Mouse (Mus musculus) splenic B cell, adult 2 months (primary cell): ENCODE measurements around the gene Ampd1.
"Not testable (repeated sequence)": the region's sequence is repeated elsewhere in the genome, so short reads cannot be mapped to it uniquely, and the experiment has no call there.

Experiments used
- DNase-seq: peaks from one replicate; pipeline ENCODE4 v3.0.0-alpha.2; 2011; ENCODE audit warnings: low read depth, low spot score
- H3K27me3 ChIP-seq: 2 replicates; pipeline ENCODE4 v1.6.1; 2012; ENCODE audit warnings: mild to moderate bottlenecking, low read length, moderate library complexity, mixed read lengths; ENCODE audit not compliant: control insufficient read depth, poor library complexity, insufficient read depth, severe bottlenecking
- H3K36me3 ChIP-seq: 2 replicates; pipeline ENCODE4 v1.6.1; 2012; ENCODE audit warnings: mild to moderate bottlenecking, low read length, moderate library complexity, mixed read lengths; ENCODE audit not compliant: control insufficient read depth, poor library complexity, insufficient read depth, severe bottlenecking

The Ampd1 gene

DNA sequence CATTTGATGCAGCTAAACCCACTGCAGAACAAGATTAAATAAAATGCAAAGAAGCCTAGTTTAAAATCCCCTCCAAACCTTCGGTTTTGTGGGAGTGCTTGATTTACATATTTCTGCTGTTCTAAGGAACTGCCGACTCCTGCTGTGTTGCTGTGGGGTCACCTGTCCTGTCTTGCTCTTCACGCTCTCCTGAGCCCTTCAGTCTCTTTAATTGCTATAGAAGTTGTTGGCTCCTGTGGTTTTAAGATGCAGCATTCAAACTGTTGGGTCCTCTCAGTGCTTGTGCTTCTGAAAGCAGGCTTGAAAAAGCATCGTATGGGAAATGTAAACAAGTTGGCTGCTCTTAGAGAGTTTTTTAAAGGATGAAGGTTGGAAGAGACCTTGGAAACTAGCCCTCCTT, 54.4 kb downstream of the Ampd1 start:
- no peak for DNase-seq
- Histone ChIP-seq H3K27me3 (no peaks in the 10 kb centered on the region), H3K36me3 (no peaks in the 10 kb centered on the region)

GRCm38 (mm10) chr3:103129367-103130159, 55.7 kb downstream of the Ampd1 start:
- Histone ChIP-seq H3K36me3 (no peaks in the 10 kb centered on the region), H3K27me3 (no peaks in the 10 kb centered on the region)
- no peak for DNase-seq

DNA sequence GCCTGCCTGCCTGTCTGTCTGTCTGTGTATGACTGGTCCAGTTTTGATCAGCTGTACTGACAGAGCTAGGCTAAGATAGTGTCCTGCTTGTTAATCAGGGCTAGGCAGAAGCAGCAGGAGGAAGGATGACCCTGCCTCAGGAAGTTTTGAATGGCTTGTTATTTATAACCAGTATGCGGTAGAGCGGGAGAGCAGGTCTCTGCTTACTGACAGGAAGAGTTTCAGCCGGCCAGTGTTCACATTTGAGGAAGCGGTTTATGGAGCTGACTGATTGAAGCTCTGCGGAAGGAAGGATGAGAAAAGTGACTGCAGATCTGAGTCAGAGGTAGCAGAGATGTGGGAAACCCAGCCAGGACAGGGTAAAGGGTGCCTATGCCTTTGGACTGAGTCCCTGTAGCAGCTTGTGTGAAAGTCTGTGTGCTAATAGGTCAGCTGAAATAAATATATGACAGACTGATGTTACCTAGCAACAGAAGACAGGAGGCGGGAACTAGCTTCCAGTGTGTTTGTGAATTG, 56.5 kb downstream of the Ampd1 start:
- peak; percentile 26 for DNase-seq
- Histone ChIP-seq H3K27me3 (no peaks in the 10 kb centered on the region), H3K36me3 (no peaks in the 10 kb centered on the region)

DNA sequence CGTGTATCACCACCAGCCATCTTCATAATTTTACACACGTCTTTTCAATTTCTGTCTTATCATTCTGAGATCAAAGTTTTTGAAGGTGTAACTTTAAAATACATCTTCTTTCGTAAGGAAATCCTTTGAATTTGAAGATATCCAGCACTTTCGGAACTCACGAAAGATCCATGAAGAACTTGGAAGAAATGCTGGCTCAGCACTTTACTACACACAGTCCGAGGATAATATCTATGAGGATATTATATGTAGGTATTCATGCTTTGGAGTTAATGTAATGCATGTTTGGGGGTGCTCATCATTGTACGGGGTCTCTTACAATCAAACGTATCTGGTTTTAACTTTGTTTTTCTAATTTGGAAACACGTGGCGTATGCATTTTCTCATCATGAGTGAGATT, 59.3 kb downstream of the Ampd1 start:
- Histone ChIP-seq H3K27me3 (no peaks in the 10 kb centered on the region), H3K36me3 (no peaks in the 10 kb centered on the region)
- DNase-seq: no peak

GRCm38 (mm10) chr3:103136414-103137077, 62.7 kb downstream of the Ampd1 start:
- no peak for DNase-seq
- Histone ChIP-seq H3K36me3 (no peaks in the 10 kb centered on the region), H3K27me3 (no peaks in the 10 kb centered on the region)

- no peaks in the 10 kb centered on the region for H3K36me3 ChIP-seq
- no peak for DNase-seq
- no peaks in the 10 kb centered on the region for H3K27me3 ChIP-seq
These were observed 65.2 kb downstream of the Ampd1 start for GRCm38 (mm10) chr3:103139047-103139446.

GRCm38 (mm10) chr3:103140095-103140838, 66.5 kb downstream of the Ampd1 start:
- DNase-seq: peak; percentile 11

GRCm38 (mm10) chr3:103141287-103141686, 67.5 kb downstream of the Ampd1 start:
- no peaks in the 10 kb centered on the region for H3K27me3 ChIP-seq
- H3K36me3 ChIP-seq: no peaks in the 10 kb centered on the region
- no peak for DNase-seq

More at GRCm38 (mm10) chr3:103140095-103140838, 66.5 kb downstream of the Ampd1 start:
- not testable (repeated sequence) for H3K27me3 ChIP-seq, H3K36me3 ChIP-seq

- Histone ChIP-seq H3K27me3 (no peaks in the 10 kb centered on the region), H3K36me3 (no peaks in the 10 kb centered on the region)
- no peak for DNase-seq
These were observed 68.6 kb downstream of the Ampd1 start for GRCm38 (mm10) chr3:103142366-103142765.

GRCm38 (mm10) chr3:103145336-103145735, 71.5 kb downstream of the Ampd1 start:
- no peaks in the 10 kb centered on the region for H3K36me3 ChIP-seq
- DNase-seq: no peak
- H3K27me3 ChIP-seq: no peaks in the 10 kb centered on the region

GRCm38 (mm10) chr3:103145791-103146190, 72.0 kb downstream of the Ampd1 start:
- Histone ChIP-seq H3K36me3 (no peaks in the 10 kb centered on the region), H3K27me3 (no peaks in the 10 kb centered on the region)
- no peak for DNase-seq

GRCm38 (mm10) chr3:103146330-103147166, 72.7 kb downstream of the Ampd1 start:
- no peak for DNase-seq
- Histone ChIP-seq H3K36me3 (no peaks in the 10 kb centered on the region), H3K27me3 (no peaks in the 10 kb centered on the region)

GRCm38 (mm10) chr3:103147775-103148174, 74.0 kb downstream of the Ampd1 start:
- DNase-seq: no peak
- H3K36me3 ChIP-seq: no peaks in the 10 kb centered on the region
- H3K27me3 ChIP-seq: no peaks in the 10 kb centered on the region

DNA sequence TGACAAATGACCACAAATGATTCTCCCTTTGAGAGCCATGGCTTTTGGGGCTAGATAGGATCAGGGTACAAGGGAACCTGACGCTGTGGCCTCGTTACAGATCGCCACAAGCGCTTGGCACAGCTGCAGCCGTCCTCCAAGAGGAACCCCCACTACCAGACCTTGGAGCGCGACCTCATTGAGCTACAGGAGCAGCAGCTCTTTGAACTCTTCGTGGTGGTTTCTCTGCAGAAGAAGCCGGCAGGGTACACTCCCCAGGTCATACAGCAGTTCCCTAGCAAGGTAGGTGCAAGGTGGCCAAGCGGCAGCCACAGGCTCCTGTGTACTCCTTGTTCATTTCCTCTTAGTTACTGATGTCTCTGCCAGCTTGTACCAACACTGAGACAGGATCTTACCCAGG, 75.1 kb downstream of the Ampd1 start:
- Histone ChIP-seq H3K27me3 (no peaks in the 10 kb centered on the region), H3K36me3 (no peaks in the 10 kb centered on the region)
- DNase-seq: no peak
